ENCODE assay signal across 8 mouse cellular contexts in the genomic region with DNA sequence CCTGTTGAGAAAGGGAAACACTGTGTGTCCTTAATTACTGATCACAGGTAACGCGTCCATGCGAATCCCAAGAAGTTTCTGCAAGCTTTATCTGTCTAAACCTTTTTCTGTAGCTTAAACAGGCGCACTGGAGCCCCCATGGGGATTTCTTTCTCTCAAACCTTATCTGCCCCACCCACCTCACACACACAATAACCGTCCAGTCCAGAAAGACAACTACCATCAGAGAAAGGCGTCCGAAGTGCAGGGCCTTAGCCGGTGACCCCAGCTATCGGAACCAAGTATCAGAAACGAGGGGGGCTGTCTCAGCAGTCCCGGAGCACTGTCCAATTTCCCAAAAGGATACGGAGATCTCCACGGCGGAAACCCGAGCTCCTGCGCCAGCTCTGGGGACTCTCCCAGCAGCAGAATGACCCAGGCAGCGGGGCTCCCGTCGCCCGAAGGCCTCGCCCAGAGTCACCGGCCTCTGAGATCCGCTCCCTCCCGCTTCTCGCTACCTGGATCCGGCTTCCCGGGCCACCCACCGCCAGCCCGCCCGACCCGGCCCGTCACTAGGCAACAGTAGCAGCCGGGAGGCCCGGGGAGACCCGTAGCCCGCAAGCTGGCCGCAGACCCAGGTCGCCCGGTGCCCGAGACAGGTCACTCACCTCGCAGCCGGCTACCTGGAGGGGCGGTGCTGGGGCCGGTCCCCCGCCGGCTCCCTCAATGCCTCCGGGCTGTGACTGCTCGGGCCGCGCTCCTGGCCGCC. TPM values are rescaled to one million over a fixed set of nuclear protein-coding genes. Genes with fewer than 3 reads are reported as not detected.
DNase-seq lines count a peak whose midpoint lies in the region; ATAC-seq and TF ChIP-seq lines count a peak whose summit lies in the region.

No protein-coding gene starts in this region.

- H3K27me3 ChIP-seq in embryonic facial prominence, embryonic 15.5 days, result no peaks in the 10 kb centered on the region
- H3K27me3 ChIP-seq in testis, adult 2 months (ENCODE audit: control insufficient read depth, insufficient read depth, low read length), result no peaks in the 10 kb centered on the region

- peak overlapping the region; percentile 60; the same call in 1 of the 2 replicates for H3K27ac ChIP-seq in embryonic facial prominence, embryonic 15.5 days (replicated peaks)
- H3K27ac ChIP-seq in testis, adult 2 months (ENCODE audit: control insufficient read depth, insufficient read depth, low read depth, low read length), result peak overlapping the region; percentile 45

- under 1% methylated on average over 51 of the region's 51 CpGs for WGBS in embryonic facial prominence, embryonic 15.5 days

- H3K4me1 ChIP-seq in embryonic facial prominence, embryonic 15.5 days, result peaks cover 5% of the 10 kb centered on the region; the same call in 1 of the 2 replicates
- H3K4me1 ChIP-seq in testis, adult 2 months (ENCODE audit: control insufficient read depth, insufficient read depth, low read length), result peaks cover 2% of the 10 kb centered on the region

- TF ChIP-seq POLR2A in testis, adult 2 months (IDR thresholded peaks at IDR 0.05; ENCODE audit: control insufficient read depth, low read depth, low read length), result no peak

- TF ChIP-seq CTCF in testis, adult 2 months (IDR thresholded peaks at IDR 0.05; ENCODE audit: control insufficient read depth, insufficient read depth, insufficient replicate concordance, low read depth, low read length), result no peak

- H3K4me2 ChIP-seq in embryonic facial prominence, embryonic 15.5 days (replicated peaks), result peak overlapping the region; percentile 65

- peak overlapping the region; percentile 99 for H3K4me3 ChIP-seq in embryonic facial prominence, embryonic 15.5 days (replicated peaks)
- peak overlapping the region; percentile 88 for H3K4me3 ChIP-seq in testis, adult 2 months (ENCODE audit: control insufficient read depth, low read depth, low read length)

- H3K9me3 ChIP-seq in embryonic facial prominence, embryonic 15.5 days (replicated peaks), result no peaks in the 10 kb centered on the region

- ATAC-seq in embryonic facial prominence, embryonic 15.5 days (ENCODE audit: insufficient number of reproducible peaks, low FRiP score, low TSS enrichment, low read depth), result peak; percentile 56
- ATAC-seq in inflammation-experienced regulatory T-cells, adult 6 months, result peak; percentile 41

- peak overlapping the region; percentile 97 for H3K9ac ChIP-seq in embryonic facial prominence, embryonic 15.5 days

- peak; percentile 33 for DNase-seq in adrenal gland, postnatal 25 days
- no peak for DNase-seq in adrenal gland, adult 18-20 months (ENCODE audit: low spot score in 2 of 2)
- peak; percentile 34 for DNase-seq in retina, embryonic 14.5 days (ENCODE audit: low spot score)
- DNase-seq in retina, postnatal 1 day, result no peak
- DNase-seq in lung, postnatal 14 days, result peak; percentile 5

- H3K36me3 ChIP-seq in embryonic facial prominence, embryonic 15.5 days, result no peaks in the 10 kb centered on the region; the same call in 1 of the 2 replicates
- no peaks in the 10 kb centered on the region for H3K36me3 ChIP-seq in testis, adult 2 months (ENCODE audit: control insufficient read depth, insufficient read depth, low read length)

RNA-seq across cellular contexts. Expression of a gene that starts 0.5 kb away (rescaled TPM):
- total RNA-seq in adrenal gland, postnatal 25 days (2021), result 50.0 and 54.0 TPM in 2 replicates
- total RNA-seq in adrenal gland, adult 18-20 months (2021), result 10 to 100 TPM; 42.9 to 51.9 TPM
- polyA plus RNA-seq in embryonic facial prominence, embryonic 15.5 days (2015; fragmentation: Nextera tagmentation; extraction: Ambion mirVana), result 6.5 and 7.5 TPM in 2 replicates
- polyA plus RNA-seq in inflammation-experienced regulatory T-cells, adult 6 months (2017; shearing (Covaris generic)), result 10 to 100 TPM in 1 of 3 experiments, 1 to 10 TPM in 2; 7.8 to 10.7 (median 9.9) TPM
- 13.1 and 14.8 TPM in 2 replicates for polyA plus RNA-seq in testis, adult 2 months (2012; rRNA removed)

RNA-seq across cellular contexts. Expression of a gene that starts 46.5 kb away (rescaled TPM):
- 18.0 and 21.0 TPM in 2 replicates for total RNA-seq in adrenal gland, postnatal 25 days (2021)
- 10 to 100 TPM; 18.5 to 21.8 TPM for total RNA-seq in adrenal gland, adult 18-20 months (2021)
- 29.5 and 33.6 TPM in 2 replicates for polyA plus RNA-seq in embryonic facial prominence, embryonic 15.5 days (2015; fragmentation: Nextera tagmentation; extraction: Ambion mirVana)
- polyA plus RNA-seq in inflammation-experienced regulatory T-cells, adult 6 months (2017; shearing (Covaris generic)), result 10 to 100 TPM; 43.5 to 52.5 (median 44.7) TPM
- 7.4 and 9.0 TPM in 2 replicates for polyA plus RNA-seq in testis, adult 2 months (2012; rRNA removed)

RNA-seq across cellular contexts. Expression of a gene that starts 59.2 kb away (rescaled TPM):
- total RNA-seq in adrenal gland, postnatal 25 days (2021), result 92.7 and 129 TPM in 2 replicates
- total RNA-seq in adrenal gland, adult 18-20 months (2021), result 10 to 100 TPM; 57.3 to 75.8 TPM
- 17.6 and 23.3 TPM in 2 replicates for polyA plus RNA-seq in embryonic facial prominence, embryonic 15.5 days (2015; fragmentation: Nextera tagmentation; extraction: Ambion mirVana)
- 10 to 100 TPM; 22.5 to 33.8 (median 26.2) TPM for polyA plus RNA-seq in inflammation-experienced regulatory T-cells, adult 6 months (2017; shearing (Covaris generic))
- 43.0 and 43.2 TPM in 2 replicates for polyA plus RNA-seq in testis, adult 2 months (2012; rRNA removed)

Comparison
In these comparisons a context has a peak if more than half of its experiments do, and no peak if none do; other contexts are left out.
1. DNase-seq: peak in adrenal gland, postnatal 25 days (single experiment), retina, embryonic 14.5 days (single experiment) and lung, postnatal 14 days (single experiment); none in adrenal gland, adult 18-20 months (0 of 2) and retina, postnatal 1 day (single experiment).